Mouse (Mus musculus) myocyte (in vitro differentiated cells): ENCODE data around the gene Avl9.

Source experiments
- E2F4 ChIP-seq: IDR thresholded peaks from one replicate; pipeline ENCODE4 v1.6.1; 2011; ENCODE audit warnings: mild to moderate bottlenecking, control low read depth, moderate library complexity; ENCODE audit not compliant: insufficient read depth
- MAX ChIP-seq: IDR thresholded peaks from one replicate; pipeline ENCODE4 v1.6.1; 2011; ENCODE audit warnings: low read depth, mild to moderate bottlenecking, control low read depth
- MYOD1 ChIP-seq, 3 experiments: IDR thresholded peaks; one replicate each; pipeline ENCODE4 v1.6.1; 2011; ENCODE audit warnings: control low read depth in 2 of 3, low read depth in 2 of 3, mild to moderate bottlenecking in 2 of 3, moderate library complexity in 1 of 3; ENCODE audit not compliant: insufficient read length in 2 of 3, control insufficient read depth in 1 of 3
- POLR2A ChIP-seq: IDR thresholded peaks from one replicate; pipeline ENCODE4 v1.6.1; 2011; ENCODE audit warnings: low read depth, mild to moderate bottlenecking, control low read depth, moderate library complexity; ENCODE audit not compliant: insufficient read length
- POLR2AphosphoS2 ChIP-seq: IDR thresholded peaks from one replicate; pipeline ENCODE4 v1.6.1; 2011; ENCODE audit warnings: low read depth, control low read depth; ENCODE audit not compliant: insufficient read length
- USF1 ChIP-seq: IDR thresholded peaks from one replicate; pipeline ENCODE4 v1.6.1; 2011; ENCODE audit warnings: low read depth, mild to moderate bottlenecking, control low read depth, moderate library complexity

GRCm38 (mm10) chr6:56765696-56766095 lies 51.0 kb downstream of the Avl9 start:
- TF ChIP-seq POLR2A: no peak
- TF ChIP-seq MYOD1 (IDR thresholded peaks at IDR 0.05; ENCODE audit: control insufficient read depth in 1 of 3, insufficient read length in 2 of 3, low read depth in 2 of 3): no peak
- TF ChIP-seq USF1: no peak
- no peak for TF ChIP-seq POLR2AphosphoS2
- no peak for TF ChIP-seq E2F4
- no peak for TF ChIP-seq MAX
